Mouse (Mus musculus) spleen, postnatal 0 days (tissue): ENCODE data around the gene Sf3b3. TPM values are rescaled to one million over a fixed set of nuclear protein-coding genes. Genes with fewer than 3 reads are reported as not detected.

Experiments
- polyA plus RNA-seq: library from polyadenylated mRNA; unstranded; fragments of >200 nt; fragmentation: Nextera tagmentation; extraction: Ambion mirVana; gene quantifications from 2 replicates; pipeline ENCODE4 v1.2.1, GENCODE M21; 2015

The Sf3b3 gene
- 70.4 and 72.5 TPM in 2 replicates for polyA plus RNA-seq

DNA sequence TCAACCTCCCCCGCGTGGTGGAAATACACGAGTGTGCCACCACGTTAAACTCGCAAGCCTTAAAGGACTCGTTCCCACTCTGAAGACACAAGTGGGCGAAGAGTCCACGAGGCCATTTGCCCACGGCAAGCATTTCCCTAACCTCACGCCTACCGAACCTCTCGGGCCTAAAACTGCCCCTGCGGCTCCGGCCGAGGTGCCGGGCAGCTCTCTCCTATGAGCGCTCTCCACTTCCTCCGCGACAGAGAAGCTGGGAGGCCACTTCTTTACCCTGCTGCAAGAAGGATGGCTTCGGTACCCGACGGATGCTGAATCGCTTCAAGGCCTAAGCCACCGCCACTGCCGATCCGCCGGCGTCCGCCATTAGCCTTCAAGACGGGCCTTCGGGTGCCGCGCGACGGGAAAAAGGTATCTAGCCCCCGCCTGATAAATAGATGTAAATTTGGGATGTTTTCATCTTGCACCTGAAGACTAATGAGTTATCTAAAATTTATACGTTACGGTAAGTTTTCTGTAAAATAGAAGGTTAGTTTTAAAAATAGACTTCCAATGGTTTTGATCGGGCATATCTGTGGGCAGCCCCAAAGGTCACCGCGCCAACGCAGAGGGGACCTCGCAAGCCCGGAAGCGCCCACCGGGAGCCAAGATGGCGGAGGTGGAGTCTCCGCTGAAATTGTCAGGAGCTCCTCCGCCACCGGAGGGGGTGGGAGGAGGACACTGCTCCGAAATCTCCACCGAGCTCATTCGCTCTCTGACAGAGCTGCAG is at the start of gene Sf3b3, which contains the start of gene Cog4:
Gene Sf3b3, minus strand, starts transcription at position 383 of the 766 bp plus-strand sequence.
Gene Cog4, plus strand, starts transcription at position 196 of the 766 bp plus-strand sequence.

DNA sequence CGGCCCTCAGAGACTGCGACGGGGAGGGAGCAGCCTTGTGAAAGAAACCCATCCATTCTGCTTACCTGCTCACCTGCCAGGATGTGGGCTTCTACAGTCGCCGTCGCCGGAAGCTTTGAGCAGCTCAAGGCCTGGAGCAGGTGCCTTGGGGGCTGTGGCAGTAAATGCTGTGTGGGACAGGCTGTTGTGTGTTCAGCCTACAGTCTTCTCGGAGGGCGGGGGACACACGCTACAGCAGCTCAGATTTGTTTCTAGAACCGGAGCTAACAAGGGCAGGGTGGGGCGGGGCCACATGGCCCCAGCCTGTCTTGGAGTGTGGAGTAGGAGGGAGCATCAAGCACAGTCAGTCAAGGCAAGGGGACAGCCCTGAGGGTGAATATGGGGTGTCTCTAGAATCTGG is 40.9 kb downstream of the Sf3b3 start, which contains the start of gene Il34:
Gene Il34, minus strand, starts transcription at position 256 of the 400 bp plus-strand sequence.

Other genes starting within 250 kb of the Sf3b3 start
- 10.7 and 10.9 TPM in 2 replicates for gene Vac14, start 228.2 kb downstream of the Sf3b3 start, polyA plus RNA-seq
- gene Mtss1l, start 125.3 kb downstream of the Sf3b3 start, polyA plus RNA-seq, result 8.2 and 12.9 TPM in 2 replicates
- gene Il34, start 40.9 kb downstream of the Sf3b3 start, polyA plus RNA-seq, result 1.1 and 2.4 TPM in 2 replicates
- gene Cog4, start 187 bp downstream of the Sf3b3 start, polyA plus RNA-seq, result 31.5 and 32.3 TPM in 2 replicates
- 2.8 and 2.9 TPM in 2 replicates for gene Fuk, start 55.7 kb upstream of the Sf3b3 start, polyA plus RNA-seq
- gene St3gal2, start 73.1 kb upstream of the Sf3b3 start, polyA plus RNA-seq, result 20.4 and 24.7 TPM in 2 replicates
- gene Ddx19a, start 151.0 kb upstream of the Sf3b3 start, polyA plus RNA-seq, result 11.9 and 12.0 TPM in 2 replicates
- 2.6 and 2.7 TPM in 2 replicates for gene Ddx19b, start 185.0 kb upstream of the Sf3b3 start, polyA plus RNA-seq
- 32.5 and 35.4 TPM in 2 replicates for gene Aars, start 186.4 kb upstream of the Sf3b3 start, polyA plus RNA-seq
- gene Exosc6, start 209.6 kb upstream of the Sf3b3 start, polyA plus RNA-seq, result 14.8 and 17.4 TPM in 2 replicates
- not detected in 2 replicates for gene Clec18a, start 245.6 kb upstream of the Sf3b3 start, polyA plus RNA-seq
- 4.2 and 5.5 TPM in 2 replicates for gene Pdpr, start 247.8 kb upstream of the Sf3b3 start, polyA plus RNA-seq